Mouse (Mus musculus) c-Kit-negative CD71-positive TER-119-positive erythroid progenitor cells, embryonic 14.5 days (primary cell): Measurements from ENCODE around the gene Spin1.
"Not testable (repeated sequence)": the region's sequence is repeated elsewhere in the genome, so short reads cannot be mapped to it uniquely, and the experiment has no call there.

ENCODE experiments used
- DNase-seq: peaks from one replicate; pipeline ENCODE4 v3.0.0-alpha.2; 2013; ENCODE audit warnings: low read depth, low spot score

The Spin1 gene

DNA sequence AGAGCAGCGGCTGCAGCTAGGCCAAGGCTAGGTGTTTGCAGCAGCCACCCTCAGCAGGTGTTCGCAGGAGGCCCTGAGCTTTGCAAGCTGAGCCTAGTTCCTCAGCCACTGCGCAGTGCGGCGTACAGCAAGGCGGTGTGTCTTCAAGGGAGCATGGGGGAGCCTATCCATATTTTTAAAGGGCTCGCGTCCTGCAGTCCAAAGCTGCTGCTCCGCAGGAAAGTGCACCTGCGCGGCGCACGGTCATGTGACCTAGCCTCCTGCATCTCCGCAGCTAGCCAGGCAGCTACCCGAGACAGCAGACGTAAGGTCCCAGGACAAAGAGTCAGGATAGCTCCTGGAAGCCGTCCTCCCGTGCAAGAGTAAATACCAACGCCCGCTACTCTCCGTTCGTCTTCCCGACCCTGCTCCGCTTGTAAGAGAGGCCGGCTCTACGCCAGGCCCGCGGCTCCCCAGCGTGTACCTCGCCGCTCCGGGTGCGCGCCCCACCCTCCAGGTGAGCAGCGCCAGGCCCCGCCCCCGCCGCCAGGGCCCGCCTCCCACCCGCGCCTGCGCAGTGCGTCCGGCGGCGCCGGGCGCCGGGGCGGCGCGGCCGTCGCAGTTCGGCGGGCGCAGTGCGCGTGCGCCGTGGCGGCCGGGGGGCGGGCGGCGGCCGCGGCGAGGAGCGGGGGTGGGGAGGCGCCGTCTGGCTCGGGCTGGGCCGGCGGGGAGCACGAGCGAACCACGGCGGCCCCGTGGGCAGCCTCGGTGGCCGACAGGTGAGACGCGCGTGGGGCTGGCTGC, at the start of gene Spin1:
TSS of gene Spin1 (plus strand) at position 648 of the 783 bp plus-strand sequence.
- DNase-seq = peak; percentile 38

DNA sequence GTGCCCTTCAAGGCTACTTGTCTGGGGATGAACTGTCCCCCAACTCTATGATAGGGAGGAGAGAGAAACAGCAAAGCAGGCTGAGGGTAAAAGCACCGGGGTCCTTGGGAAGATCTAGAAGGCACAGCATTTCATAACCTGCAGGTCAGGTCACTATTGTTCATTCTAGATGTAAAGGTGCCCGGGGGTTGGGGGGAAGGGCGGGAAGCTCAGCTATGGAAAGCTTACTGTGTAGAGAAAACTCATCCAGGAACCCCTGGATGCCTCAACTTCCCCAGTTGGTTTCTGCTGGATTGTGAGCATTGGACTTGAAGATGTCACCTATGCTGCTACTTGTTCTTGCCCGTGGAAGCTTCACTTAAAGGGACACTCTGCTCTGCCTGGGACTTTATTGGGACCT, 49.7 kb upstream of the Spin1 start:
- no peak for DNase-seq

DNA sequence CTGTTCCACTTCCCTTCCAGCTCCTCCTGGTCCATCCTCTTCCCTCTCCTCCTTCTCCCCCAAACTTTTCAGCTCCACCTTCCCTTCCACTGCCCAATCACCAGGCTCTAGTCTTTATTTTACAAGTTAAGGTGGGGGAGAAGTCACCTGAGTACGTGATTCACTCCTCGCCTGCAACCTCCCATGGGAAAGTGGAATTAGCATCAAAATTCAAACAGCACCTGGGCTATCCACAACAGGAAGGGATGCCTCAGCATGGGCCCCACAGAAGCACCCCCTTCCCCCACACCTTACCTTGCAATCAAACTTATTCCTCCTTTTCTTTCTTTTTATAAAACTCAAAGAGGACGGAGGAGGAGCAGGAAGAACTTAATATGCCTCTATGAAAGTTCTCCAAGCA, 48.3 kb upstream of the Spin1 start:
- DNase-seq = no peak

DNA sequence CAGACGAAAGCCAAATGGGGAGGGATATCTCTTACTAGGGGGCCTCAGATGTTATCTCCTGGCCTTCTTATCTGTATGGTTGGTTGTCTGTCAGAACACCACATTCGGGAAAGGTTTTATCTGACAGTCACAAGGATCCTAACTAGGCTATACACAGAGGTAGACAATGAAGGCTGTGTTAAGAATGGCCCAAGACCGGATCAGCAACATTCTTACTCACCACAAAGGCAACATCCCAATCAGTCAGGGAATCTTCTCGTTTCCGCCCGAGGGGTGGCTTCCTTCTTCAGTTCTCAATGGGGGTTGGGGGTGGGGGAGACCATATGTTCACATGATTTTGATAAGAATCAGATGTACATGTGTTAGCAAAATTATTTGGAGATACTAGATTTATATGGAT, 37.7 kb upstream of the Spin1 start:
- no peak for DNase-seq

DNA sequence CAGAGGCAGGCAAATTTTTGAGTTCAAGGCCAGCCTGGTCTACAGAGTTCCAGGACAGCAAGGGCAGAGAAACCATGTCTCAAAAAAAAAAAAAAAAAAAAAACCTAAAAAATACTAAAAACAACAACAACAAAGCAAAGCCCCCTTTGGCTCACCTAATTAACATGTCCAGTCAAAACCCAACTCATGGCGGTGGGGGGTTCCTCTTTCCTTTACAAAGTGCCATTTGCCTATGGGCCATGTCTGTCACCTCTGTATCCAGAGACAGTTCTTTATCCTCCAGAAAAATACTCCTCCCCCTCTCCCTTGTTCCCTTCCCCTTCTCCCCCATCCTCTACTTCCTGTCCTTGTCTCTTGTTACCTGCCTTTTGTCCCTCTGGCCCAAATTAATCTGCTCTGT, 37.0 kb upstream of the Spin1 start:
- DNase-seq = no peak

DNA sequence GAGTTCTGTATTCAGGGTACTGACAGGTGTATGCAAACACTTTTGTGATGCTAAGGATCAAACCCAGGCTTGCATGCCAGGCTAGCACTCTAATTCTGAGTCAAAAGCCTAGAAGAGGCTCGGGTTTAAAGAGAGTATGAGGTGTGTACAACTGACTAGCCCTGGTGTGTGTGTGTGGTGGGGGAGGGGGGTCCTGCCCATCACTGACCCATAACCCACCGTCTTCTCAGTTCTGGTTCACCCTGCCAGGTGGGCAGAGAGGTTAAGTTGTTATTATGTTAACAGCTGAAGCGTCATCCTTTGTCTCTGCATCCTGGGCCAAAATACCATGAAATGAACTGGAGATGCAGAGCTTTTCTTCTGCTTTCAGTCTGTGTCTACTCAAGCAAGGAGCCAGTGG, 36.3 kb upstream of the Spin1 start:
- DNase-seq = no peak

DNA sequence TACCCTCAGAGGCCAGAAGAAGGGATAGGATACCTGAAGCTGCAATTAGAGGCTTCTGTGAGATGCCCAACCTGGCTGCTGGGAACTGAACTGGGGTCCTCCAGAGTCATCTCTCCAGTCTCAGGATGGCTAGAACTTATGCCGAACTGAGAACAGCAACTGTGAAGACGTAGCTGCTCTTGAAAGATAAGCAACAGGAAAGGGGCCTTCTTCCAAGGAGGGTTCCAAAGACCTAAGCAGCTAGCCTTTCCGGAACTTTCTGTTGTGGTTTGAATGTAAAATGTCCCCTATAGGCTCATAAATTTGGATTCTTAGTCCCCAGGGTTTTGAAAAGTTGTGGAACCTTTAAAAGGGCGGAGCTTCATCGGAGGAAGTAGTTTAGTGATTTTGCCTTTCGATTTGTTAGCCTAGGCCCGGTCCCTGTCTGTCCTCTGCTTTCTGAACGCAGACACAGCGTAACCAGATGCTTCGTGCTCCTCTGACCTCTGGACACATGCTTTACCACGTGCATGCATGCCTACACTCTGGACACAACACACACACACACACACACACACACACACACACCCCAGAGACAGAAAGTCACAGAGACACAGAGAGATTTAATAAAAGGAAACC, 29.5 kb upstream of the Spin1 start:
- no peak for DNase-seq

DNA sequence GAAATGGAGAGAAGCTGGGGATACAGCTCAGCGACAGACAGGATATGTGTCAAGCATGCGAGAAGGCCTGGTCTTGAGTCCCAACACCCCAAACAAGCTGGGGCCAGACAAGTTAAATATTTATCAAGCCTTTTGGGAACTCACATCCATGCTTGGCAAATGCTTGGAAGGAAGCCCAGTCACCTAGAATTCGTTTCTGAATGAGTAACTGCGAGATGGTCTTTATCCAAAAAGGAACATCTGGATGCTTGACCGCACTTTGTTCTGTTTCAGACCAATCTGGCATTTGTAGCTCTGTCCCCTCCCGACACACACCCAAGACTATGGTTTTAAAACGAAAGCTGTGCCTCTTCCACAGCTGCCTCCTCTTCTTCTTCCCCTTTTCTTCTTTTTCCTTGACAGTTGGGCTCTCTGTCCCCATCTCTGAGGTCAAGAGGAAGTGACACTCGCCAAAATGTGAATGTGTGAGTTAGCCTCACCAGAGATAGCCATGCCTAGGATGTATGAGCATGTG, 28.9 kb upstream of the Spin1 start:
- no peak for DNase-seq

DNA sequence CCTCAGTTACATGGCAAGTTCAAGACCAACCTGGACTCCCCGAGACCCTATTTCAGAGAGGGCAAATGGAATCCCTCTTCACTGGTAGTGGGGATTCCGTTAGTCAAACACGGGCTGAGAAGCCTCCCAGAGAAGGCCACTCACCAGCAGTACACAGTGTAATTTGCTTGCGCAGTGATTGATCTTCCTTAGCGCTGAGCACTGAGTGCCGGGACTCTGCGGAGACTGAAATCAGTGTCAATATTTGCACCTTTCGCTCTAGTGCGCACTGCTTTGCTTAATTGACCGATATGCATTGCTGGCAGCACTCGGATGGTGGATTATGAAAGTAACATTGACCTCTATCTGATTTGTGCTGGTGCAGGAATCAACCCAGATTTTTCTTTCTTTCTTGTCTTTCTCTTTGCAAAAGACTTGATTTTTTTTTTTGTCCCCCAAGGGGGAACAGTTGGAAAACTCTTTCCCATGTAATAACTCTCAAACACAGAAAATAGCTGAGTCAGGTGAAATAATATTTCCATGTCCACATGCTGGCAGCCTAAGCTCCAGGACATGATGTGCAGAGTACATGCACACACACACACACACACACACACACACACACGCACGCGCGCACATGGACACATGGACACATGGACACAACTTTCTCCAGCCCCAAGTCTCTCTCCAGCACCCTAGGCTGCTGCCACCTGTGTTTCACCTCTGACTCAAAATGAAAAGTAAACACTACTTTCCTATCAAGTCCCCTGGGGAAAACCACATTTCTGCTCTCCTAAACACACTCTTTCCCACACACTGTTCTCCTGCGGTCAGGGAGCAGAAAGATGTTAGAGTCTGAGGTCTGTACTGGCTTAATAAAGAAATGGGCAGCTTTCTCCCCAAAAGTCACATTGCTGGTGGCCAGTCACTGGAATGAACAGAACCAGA, 27.5 kb upstream of the Spin1 start:
- DNase-seq = no peak

DNA sequence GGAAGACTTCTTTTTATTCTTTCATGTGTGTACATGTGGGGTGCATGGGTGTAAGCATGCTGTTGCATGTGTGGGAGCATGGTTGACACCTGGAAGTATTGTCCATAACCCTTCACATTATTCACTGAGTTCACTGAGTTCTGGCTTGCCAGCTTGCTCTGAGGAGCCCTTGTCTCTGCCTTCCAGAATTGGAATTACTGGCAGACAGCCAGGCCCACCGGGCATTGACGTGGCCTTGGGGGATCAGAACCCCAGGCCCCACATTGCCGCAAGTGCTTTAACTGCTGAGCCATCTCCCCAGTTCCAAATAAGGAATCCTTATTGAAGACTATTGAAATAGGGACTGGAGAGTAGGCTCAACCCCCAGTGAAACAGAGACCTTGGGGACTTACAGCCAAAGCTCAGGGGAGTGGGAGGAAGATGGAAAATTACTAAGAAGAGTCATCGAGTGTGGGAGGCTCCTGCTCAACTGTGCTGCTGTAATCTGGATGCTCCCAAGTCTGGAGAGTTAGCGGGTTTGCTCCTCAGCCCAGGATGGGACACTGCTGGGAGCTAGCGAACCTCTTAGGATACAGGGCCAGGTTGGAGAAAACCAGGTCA, 26.5 kb upstream of the Spin1 start:
- no peak for DNase-seq

DNA sequence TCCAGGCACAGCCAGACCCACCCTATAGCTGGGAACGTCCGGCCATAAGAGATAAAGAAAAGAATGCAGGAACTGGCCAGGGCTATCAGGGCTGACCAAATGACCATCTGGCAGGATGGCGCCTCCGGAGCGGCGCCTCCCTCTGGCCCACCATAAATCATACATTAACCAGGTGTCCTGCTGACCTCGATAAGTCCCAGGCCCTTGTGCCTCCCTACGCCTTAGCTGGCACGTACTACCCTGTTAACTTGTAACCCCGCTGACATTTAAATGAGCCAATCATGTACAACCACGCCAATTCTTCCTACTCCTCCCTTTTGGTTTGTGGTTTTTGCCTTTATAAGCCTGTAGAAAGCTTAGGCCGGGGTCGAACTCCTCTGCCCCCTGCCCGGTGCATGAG, 24.5 kb upstream of the Spin1 start:
- not testable (repeated sequence) for DNase-seq

DNA sequence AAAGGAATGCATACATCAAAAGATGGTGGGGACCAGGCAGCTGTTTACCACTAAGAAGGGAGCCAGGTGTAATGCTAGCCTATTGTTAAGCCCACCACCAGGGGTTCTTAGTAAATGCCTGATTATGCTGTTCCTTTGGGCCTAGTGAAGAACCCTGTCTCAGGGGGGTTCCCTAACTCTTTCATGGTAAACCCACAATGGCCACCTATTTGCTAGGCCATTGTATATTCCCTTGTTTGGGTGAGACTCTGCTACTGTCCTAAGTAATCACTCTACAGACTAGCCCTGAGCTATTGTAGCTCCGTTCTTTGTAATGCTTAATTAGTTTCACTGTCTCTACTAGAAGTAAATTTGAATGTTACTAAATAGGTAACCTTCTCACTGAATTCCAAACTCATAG, 22.1 kb upstream of the Spin1 start:
- not testable (repeated sequence) for DNase-seq

DNA sequence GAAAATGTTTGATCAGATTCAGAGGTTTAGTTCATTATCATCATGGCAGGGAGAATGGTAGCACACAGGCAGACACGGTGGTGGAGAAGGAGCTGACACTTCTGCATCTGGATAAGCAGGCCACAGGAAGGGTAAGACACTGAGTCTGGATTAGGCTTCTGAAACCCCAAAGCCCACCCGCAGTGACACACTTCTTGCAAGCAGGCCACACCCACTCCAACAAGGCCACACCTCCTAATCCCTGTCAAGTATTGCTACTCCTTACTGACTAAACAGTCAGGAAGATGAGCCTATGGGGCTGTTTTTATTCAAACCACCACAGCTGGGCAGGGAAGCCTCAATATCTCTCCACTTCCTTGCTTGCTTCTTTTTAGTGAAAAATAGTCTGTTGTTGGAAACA, 19.9 kb upstream of the Spin1 start:
- DNase-seq = no peak

DNA sequence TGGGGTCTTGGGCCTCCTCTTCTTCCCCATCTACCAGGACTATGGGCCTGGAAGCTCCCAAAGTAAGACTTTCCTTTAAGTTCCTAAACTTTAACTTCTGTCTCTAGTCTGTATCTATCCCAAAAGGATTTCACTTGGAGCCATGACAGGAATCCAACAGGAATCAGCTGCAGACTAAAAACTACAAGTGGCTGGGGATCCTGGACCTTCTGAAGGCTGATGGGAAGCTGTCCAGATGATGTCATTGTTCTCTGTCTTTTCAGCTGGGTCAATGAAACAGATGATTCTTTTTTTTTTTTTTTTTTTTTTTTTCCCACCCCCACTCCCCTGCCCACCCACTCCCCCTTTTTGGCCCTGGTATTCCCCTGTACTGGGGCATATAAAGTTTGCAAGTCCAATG, 16.4 kb upstream of the Spin1 start:
- DNase-seq = no peak

DNA sequence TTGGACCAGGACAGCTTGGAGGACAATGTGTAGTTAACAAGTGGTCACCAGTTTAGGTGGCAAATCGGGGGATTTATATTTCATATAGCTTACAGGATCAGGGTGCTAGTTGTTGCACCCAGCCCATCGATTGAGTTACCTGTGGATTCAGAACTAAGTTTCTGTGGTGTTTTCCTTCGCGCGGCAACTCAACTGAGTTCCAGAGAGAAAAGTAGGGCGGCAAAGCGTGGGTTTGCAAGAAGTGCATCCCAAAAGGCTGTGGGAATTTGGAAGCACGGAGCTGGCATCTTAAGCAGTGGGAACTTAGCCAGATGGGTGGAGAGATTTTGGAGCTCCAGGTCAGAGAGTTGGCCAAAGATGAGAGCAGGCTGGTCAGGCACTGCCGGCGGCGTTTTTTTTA, 14.7 kb upstream of the Spin1 start:
- no peak for DNase-seq

DNA sequence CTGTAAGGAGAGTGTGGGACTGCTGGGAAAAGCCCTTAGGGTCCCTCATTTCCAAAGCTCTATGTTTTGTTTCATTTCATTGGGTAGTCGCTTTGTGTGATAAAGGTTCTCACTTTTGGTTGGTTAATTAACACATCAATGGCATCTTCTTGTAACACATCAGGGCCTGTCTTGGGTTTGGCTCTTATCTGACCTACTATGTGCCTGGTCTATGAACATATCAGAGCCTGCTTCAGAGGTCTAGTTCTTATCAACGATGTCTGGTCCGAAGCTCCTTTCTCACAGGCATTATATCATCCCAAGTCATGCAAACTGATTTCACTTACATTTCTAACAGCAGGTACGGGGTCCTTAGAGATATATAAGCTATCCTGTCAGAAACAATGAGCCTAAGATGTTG, 13.4 kb upstream of the Spin1 start:
- no peak for DNase-seq

DNA sequence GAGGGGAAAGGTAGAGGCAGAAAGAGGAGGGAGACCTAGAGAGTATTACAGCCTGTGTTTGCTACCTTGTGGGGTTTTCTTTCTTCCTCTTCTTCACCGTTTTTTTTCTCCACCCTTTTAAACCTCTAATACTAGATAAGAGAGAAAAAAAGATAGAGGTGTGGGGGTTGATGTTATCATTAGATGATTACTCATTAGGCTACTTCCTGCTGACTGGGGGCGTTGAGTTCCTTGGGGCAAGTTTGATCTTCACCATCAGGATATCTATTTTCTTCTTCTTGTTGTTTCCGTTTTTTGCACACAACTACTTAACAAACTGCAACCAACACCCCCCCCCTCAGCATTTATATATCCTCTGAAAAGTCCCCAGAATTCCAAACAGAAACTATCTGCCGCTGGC, 12.5 kb upstream of the Spin1 start:
- no peak for DNase-seq

DNA sequence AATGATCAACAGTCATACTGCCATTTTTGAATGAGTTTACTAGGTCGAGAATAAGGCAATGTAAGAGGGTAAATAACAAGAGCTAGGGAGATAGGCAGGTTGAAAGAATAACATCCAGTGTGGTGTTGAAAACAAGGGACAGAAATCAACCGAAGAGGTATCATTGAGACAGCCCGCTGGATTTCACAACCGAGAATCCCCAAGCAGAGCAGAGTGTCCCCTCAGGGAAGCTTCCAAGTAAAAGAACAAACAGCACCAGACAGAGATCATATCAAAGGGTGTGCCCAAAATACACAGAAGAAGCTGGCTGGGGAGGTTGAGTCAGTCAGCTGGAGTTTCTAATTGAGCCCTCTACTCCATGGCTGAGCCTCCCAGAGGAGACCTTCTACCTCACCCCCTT, 11.6 kb upstream of the Spin1 start:
- DNase-seq = no peak

DNA sequence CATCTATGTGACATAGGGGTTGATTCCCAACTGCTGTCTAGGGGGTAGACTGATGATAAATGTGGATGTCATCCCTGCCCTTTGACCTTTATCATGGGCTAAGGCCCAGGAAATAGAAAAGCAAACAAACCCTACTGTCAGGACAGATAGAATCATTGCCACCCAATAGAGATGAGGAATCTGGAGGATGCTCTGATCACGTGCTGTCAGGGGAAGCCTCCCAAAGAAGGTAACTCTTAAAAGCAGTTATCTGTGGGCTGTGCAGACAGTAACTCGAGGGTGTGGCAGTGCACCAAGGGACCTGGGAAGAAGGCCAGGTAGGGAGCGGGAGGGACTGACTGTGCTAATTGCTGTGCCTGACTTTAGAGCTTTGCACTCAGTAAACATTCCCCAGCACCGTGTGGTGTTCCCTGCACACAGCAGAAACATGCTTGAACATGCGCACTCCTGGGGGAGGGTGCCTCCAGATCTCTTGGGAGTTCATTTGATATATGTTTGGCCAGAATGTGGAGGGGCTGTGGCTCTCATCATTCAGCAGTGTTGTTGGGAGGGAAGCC, 10.5 kb upstream of the Spin1 start:
- no peak for DNase-seq

DNA sequence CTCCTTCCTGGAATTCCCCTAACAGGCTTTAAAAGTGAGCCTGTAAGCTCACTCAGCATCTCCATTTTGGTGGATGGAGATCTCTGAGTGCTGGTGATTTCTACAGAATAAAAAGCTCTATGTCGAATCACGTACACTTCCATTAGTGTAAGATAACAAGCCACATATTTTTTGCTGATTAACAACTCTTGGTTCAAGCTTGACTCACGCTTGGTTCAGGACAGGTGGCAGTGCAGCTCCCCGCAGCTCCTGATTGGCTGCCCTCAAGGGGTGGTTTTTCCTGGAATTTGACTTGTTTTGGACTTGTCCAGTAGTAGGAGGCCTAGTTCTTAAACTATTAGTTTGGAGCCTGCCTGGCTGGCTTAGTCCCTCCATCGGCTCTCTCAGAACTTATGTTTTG, 7.2 kb upstream of the Spin1 start:
- no peak for DNase-seq
